Mouse (Mus musculus) heart, postnatal 0 days (tissue): ENCODE data around the gene Ephb1. TPM values are rescaled to one million over a fixed set of nuclear protein-coding genes. Genes with fewer than 3 reads are reported as not detected.

Experiments
- ATAC-seq: fragments of 200-750 bp; cut with Nextera tagmentation; 2 replicates; pipeline ENCODE4 v1.8.0; 2017; ENCODE audit warnings: low read depth, moderate number of reproducible peaks, moderate library complexity; ENCODE audit not compliant: insufficient read depth
- DNase-seq: peaks from one replicate; pipeline ENCODE4 v3.0.0-alpha.2; 2016; ENCODE audit warnings: low spot score
- H3K27ac ChIP-seq: fragments of 300-500 bp; sonication (generic); 2 replicates; pipeline ENCODE4 v1.5.1; 2014; ENCODE audit warnings: low read depth, mild to moderate bottlenecking
- H3K27me3 ChIP-seq: fragments of 300-500 bp; sonication (generic); 2 replicates; pipeline ENCODE4 v1.6.1; 2014; ENCODE audit warnings: low read length, mixed read lengths; ENCODE audit not compliant: control insufficient read depth, insufficient read depth
- H3K36me3 ChIP-seq: fragments of 300-500 bp; sonication (generic); replicated peaks from 2 replicates; pipeline ENCODE4 v1.6.1; 2014; ENCODE audit warnings: low read length, mixed read lengths; ENCODE audit not compliant: control insufficient read depth, insufficient read depth
- H3K4me1 ChIP-seq: fragments of 300-500 bp; sonication (generic); 2 replicates; pipeline ENCODE4 v1.6.1; 2014; ENCODE audit warnings: antibody characterized with exemption; ENCODE audit not compliant: control insufficient read depth, insufficient read depth
- H3K4me2 ChIP-seq: fragments of 300-500 bp; sonication (generic); 2 replicates; pipeline ENCODE4 v1.6.1; 2014; ENCODE audit warnings: low read depth, mild to moderate bottlenecking, low read length, moderate library complexity
- H3K4me3 ChIP-seq: fragments of 300-500 bp; sonication (generic); 2 replicates; pipeline ENCODE4 v1.5.1; 2014; ENCODE audit warnings: low read depth, low read length
- H3K9ac ChIP-seq: fragments of 300-500 bp; sonication (generic); replicated peaks from 2 replicates; pipeline ENCODE4 v1.6.1; 2014; ENCODE audit warnings: low read depth, low read length, mixed read lengths
- H3K9me3 ChIP-seq: fragments of 300-500 bp; sonication (generic); replicated peaks from 2 replicates; pipeline ENCODE4 v1.6.1; 2016; ENCODE audit warnings: low read length; ENCODE audit not compliant: control insufficient read depth
- CTCF ChIP-seq: IDR thresholded peaks from 2 replicates; pipeline ENCODE4 v1.5.1; 2016; ENCODE audit warnings: antibody characterized with exemption, control low read depth, low read depth
- EP300 ChIP-seq: IDR thresholded peaks from 2 replicates; pipeline ENCODE4 v1.6.1; 2016; ENCODE audit warnings: antibody characterized with exemption, low read depth
- WGBS: fragments of 180-500 bp; shearing (Covaris S2); extraction: QIAGEN DNeasy Blood & Tissue Kit; methylation state at CpG from one replicate; pipeline ENCODE4 v1.1.7; 2014; 5-methylcytosine and 5-hydroxymethylcytosine counted together
- polyA plus RNA-seq: library from polyadenylated mRNA; unstranded; fragments of >200 nt; fragmentation: Nextera tagmentation; extraction: Ambion mirVana; gene quantifications from 2 replicates; pipeline ENCODE4 v1.2.1, GENCODE M21; 2015
- total RNA-seq: library from RNA; depleted of rRNA; stranded (reverse); fragments of >200 nt; gene quantifications from 2 replicates; pipeline ENCODE4 v1.2.3, GENCODE M21; 2014; ENCODE audit warnings: low replicate concordance

The Ephb1 gene
- total and polyA plus RNA-seq, 2 experiments from 2014 or later: 0.96 to 2.1 TPM

- Histone ChIP-seq H3K4me2 (no peak overlapping the region), H3K9me3 (no peaks in the 10 kb centered on the region), H3K27me3 (0 out of 2 replicates have a peak, but pooled peaks cover 2% of the 10 kb centered on the region), H3K9ac (no peak overlapping the region), H3K36me3 (no peaks in the 10 kb centered on the region), H3K4me1 (peaks cover 6% of the 10 kb centered on the region; the same call in 1 of the 2 replicates), H3K4me3 (no peak overlapping the region), H3K27ac (no peak overlapping the region)
- TF ChIP-seq EP300 (no peak), CTCF (no peak)
- DNase-seq: no peak
- 86% methylated on average over 2 of the region's 2 CpGs for WGBS
- no peak for ATAC-seq
Measured at GRCm38 (mm10) chr9:101994086-101994485, 360.4 kb downstream of the Ephb1 start.

GRCm38 (mm10) chr9:101990836-101991235, 363.7 kb downstream of the Ephb1 start:
- Histone ChIP-seq H3K9me3 (no peaks in the 10 kb centered on the region), H3K27me3 (no peaks in the 10 kb centered on the region), H3K4me2 (no peak overlapping the region), H3K4me1 (peaks cover 6% of the 10 kb centered on the region; the same call in 1 of the 2 replicates), H3K36me3 (no peaks in the 10 kb centered on the region), H3K27ac (no peak overlapping the region), H3K4me3 (no peak overlapping the region), H3K9ac (no peak overlapping the region)
- ATAC-seq: no peak
- WGBS: 82% methylated on average over 12 of the region's 12 CpGs
- DNase-seq: no peak
- TF ChIP-seq EP300: no peak
- no peak for TF ChIP-seq CTCF

- DNase-seq (no peak), ATAC-seq (no peak)
- H3K9ac ChIP-seq: no peak overlapping the region
- TF ChIP-seq CTCF: no peak
- TF ChIP-seq EP300: no peak
- no peaks in the 10 kb centered on the region for H3K4me1 ChIP-seq
- no peak overlapping the region for H3K4me2 ChIP-seq
- no peak overlapping the region for H3K27ac ChIP-seq
- 81% methylated on average over 6 of the region's 6 CpGs for WGBS
- H3K36me3 ChIP-seq: no peaks in the 10 kb centered on the region
- H3K4me3 ChIP-seq: no peak overlapping the region
- no peaks in the 10 kb centered on the region for H3K27me3 ChIP-seq
- H3K9me3 ChIP-seq: no peaks in the 10 kb centered on the region
Measured at GRCm38 (mm10) chr9:101990032-101990431, 364.5 kb downstream of the Ephb1 start.

GRCm38 (mm10) chr9:101986910-101987309, 367.6 kb downstream of the Ephb1 start:
- 72% methylated on average over 2 of the region's 2 CpGs for WGBS
- Histone ChIP-seq H3K9ac (no peak overlapping the region), H3K36me3 (no peaks in the 10 kb centered on the region), H3K27me3 (no peaks in the 10 kb centered on the region), H3K4me3 (no peak overlapping the region), H3K4me2 (no peak overlapping the region), H3K4me1 (no peaks in the 10 kb centered on the region), H3K9me3 (no peaks in the 10 kb centered on the region), H3K27ac (no peak overlapping the region)
- ATAC-seq (no peak), DNase-seq (no peak)
- TF ChIP-seq EP300: no peak
- TF ChIP-seq CTCF: no peak

- 62% methylated on average over 7 of the region's 7 CpGs for WGBS
- no peak overlapping the region for H3K9ac ChIP-seq
- no peak overlapping the region for H3K4me2 ChIP-seq
- DNase-seq (no peak), ATAC-seq (no peak)
- H3K27ac ChIP-seq: no peak overlapping the region
- no peak for TF ChIP-seq EP300
- TF ChIP-seq CTCF: no peak
- H3K9me3 ChIP-seq: no peaks in the 10 kb centered on the region
- no peaks in the 10 kb centered on the region for H3K4me1 ChIP-seq
- no peaks in the 10 kb centered on the region for H3K36me3 ChIP-seq
- H3K4me3 ChIP-seq: no peak overlapping the region
- no peaks in the 10 kb centered on the region for H3K27me3 ChIP-seq
Measured at GRCm38 (mm10) chr9:101982378-101982777, 372.1 kb downstream of the Ephb1 start.

- no peak for ATAC-seq
Measured at GRCm38 (mm10) chr9:101981161-101981560, 373.3 kb downstream of the Ephb1 start.

More at GRCm38 (mm10) chr9:101981161-101981560, 373.3 kb downstream of the Ephb1 start:
- Histone ChIP-seq H3K27ac (no peak overlapping the region), H3K9ac (no peak overlapping the region), H3K9me3 (no peaks in the 10 kb centered on the region), H3K27me3 (no peaks in the 10 kb centered on the region), H3K4me3 (no peak overlapping the region), H3K4me1 (no peaks in the 10 kb centered on the region), H3K36me3 (no peaks in the 10 kb centered on the region), H3K4me2 (no peak overlapping the region)
- no peak for DNase-seq
- WGBS: 72% methylated on average over 2 of the region's 2 CpGs
- TF ChIP-seq CTCF (no peak), EP300 (no peak)
